Mouse (Mus musculus) 416B (cell line): ENCODE data around the gene Ina.
"Not testable (repeated sequence)": the region's sequence is repeated elsewhere in the genome, so short reads cannot be mapped to it uniquely, and the experiment has no call there.

ENCODE experiments used
- DNase-seq: peaks from one replicate; pipeline ENCODE4 v3.0.0; 2011; ENCODE audit warnings: low read depth

Ina gene

GRCm38 (mm10) chr19:46984726-46985622 lies 29.5 kb upstream of the Ina start:
- DNase-seq, result peak; percentile 87

- peak; percentile 84 for DNase-seq
These were observed 26.9 kb upstream of the Ina start for GRCm38 (mm10) chr19:46987646-46988045.

GRCm38 (mm10) chr19:46988231-46989087 lies 26.0 kb upstream of the Ina start:
- DNase-seq, result peak; percentile 80

DNA sequence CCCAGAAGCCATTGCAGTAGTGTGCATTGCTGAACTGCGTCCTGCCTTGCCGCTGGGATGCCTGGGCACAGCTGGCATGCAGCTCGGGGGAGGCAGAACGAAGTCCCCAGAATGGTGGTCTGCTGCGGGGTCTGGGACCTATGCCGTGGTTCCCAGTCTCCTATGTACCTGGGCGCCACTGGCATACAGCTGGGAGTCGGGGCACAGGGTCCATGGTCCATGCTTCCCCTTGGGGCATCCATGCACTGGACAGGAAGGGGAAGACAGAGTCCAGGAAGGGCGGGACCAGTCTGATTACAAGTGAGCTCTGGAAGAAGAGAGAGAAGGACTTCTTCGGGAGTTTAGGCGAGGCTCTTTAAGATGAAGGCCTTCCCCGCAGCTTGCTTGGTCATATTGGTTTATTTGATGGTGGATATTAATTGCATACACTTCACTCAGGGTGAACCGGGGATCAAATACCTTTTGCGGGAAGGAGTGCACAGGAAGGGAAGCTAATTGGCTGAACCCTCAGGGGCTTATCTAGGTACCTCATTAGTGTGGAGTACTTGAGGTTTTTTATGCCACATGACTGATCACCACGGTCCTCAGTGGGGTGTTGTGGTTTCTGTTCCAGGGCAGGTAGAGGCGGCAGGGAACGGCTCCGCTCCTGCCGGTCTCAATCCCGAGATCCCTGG lies 24.9 kb upstream of the Ina start:
- no peak for DNase-seq

GRCm38 (mm10) chr19:46990153-46990518 lies 24.4 kb upstream of the Ina start:
- DNase-seq, result no peak

GRCm38 (mm10) chr19:46990625-46991024 lies 23.9 kb upstream of the Ina start:
- peak; percentile 44 for DNase-seq

DNA sequence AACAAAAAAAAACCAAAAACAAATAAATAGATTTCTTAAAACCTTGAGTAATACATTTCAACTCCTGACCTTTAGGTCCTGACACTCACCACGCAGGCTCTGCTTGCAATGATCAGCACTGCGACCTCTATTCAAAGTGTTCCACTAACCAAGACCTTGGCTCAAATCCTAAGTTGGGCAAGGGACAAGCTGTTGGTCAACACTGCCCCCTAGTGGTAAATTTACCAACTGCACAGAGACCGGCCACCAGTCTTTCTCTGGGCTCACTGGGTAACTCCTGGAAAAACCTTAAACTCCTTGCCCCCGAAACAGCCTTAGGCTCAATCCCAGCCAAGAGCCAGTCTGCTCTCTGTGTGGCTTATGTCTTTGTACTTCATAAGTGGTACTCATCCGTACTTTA lies 23.4 kb upstream of the Ina start:
- DNase-seq, result peak; percentile 92

GRCm38 (mm10) chr19:46992329-46992728 lies 22.2 kb upstream of the Ina start:
- not testable (repeated sequence) for DNase-seq

DNA sequence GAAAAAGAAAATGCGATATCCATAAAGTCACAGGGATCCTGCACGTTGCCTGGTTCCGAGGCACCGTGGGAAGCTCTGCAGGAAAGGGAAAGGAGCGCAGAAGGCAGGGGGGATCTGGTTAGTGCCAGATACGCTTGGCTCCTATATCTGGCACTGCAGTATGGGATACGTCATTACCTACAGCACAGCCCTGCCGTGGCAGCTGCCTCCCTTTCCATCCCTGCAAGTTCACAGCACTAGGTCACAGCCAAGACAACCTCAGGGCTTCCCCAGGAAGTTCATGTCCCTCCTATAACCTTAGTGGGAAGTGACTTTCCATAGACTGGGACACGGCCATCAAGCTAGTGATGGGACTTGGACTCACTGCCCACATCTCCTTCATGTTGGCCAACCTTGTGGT lies 18.4 kb upstream of the Ina start:
- peak; percentile 70 for DNase-seq

DNA sequence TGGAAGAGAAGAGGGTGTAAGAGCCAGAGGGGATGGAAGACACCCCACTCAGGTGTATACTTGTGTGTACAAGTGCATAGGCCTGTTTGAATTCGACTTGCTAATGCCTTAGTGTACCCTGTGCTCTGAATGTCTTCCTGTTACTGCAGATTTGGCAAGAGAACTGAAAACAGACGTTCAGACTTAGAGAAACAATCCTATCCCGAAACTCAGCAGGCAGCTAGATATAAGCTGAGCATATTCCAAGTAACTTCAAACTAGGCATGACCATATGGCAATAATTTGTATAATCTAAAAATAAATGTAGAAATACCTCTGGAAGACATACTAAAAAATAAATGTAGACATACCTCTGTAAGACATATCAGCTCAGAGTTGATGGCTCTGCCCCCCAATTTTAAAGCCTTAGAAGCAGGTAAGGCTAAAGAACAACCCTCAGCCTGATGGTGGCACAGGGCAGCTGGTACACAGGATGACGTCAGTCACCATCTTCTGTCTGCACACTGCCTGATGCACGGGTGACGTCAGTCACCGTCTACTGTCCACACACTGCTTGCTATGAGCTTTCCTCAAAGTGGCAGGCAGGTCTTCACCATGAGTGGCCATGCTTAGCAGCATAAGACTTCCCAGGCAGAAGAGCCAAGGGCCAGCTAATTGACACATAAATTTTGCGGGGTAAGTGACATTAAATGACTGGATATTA lies 16.2 kb upstream of the Ina start:
- no peak for DNase-seq

GRCm38 (mm10) chr19:46998953-46999352 lies 15.5 kb upstream of the Ina start:
- no peak for DNase-seq

DNA sequence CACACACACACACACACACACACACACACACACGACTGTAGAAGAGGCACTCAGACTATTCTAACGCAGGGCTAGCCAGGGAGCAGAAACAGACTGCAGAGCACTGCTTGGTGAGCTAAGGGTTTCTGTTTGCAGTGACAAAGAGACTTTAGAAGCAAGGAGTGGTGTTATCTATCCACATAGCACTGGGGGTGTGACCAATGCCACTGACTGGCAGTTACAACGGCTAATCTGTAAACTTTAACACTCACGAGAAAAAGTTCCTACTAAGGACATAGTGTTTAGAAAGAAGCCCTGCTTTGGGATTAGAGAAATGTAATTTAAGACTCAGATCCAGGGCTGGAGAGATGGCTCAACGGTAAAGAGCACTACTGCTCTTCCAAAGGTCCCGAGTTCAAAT lies 14.7 kb upstream of the Ina start:
- no peak for DNase-seq

- not testable (repeated sequence) for DNase-seq
These were observed 14.1 kb upstream of the Ina start for GRCm38 (mm10) chr19:47000357-47000756.

DNA sequence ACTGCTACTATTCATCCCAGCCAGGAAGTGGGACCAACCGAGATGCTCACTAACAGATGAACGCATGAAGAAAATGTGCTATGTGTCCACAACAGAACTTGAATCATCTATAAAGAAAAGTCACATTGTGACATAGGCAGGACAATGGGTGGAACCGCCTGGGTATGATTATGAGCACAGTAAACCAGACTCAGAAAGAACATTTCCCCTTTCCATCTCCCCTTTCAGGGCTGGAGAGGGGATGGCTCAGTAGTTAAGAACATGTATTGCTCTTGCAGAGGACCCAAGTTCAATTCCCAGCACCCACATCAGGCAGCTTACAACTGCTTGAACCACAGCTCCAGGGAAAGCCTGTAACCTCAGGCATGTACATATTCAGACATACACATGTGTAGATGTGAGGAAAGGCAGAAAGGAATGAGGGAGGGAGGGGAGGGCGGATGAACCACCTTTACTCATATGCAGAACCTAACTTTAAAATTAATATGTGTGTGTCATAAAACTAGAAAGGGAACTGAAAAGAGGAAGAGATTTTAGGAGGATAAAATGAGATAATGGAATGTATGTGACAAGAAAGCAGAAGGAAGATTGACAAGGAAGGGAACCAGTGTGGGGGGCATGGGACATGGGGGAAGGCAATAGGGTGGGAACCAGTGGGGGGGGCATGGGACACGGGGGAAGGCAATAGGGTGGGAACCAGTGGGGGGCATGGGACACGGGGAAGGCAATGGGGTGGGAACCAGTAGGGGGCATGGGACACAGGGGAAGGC lies 10.6 kb upstream of the Ina start:
- DNase-seq, result no peak

- no peak for DNase-seq
These were observed 8.6 kb upstream of the Ina start for GRCm38 (mm10) chr19:47005873-47006272.

DNA sequence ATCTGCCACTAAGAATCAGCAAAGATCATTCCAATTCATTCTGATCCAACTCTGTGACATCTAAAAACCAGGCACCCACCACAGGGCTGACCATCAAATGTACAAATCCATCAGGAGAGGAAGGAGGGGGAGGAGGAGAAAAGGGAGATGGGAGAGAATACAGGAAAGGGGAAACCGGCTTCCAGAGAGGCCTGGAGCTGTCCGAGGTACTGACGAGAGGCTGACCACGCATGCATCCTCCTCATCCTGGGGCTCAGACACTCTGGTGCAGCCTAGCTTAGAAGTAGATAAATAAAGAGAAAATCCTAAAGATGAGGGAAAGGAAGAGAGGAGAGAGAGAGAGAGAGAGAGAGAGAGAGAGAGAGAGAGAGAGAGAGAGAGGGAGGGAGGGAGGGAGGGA lies 8.2 kb upstream of the Ina start:
- peak; percentile 31 for DNase-seq

DNA sequence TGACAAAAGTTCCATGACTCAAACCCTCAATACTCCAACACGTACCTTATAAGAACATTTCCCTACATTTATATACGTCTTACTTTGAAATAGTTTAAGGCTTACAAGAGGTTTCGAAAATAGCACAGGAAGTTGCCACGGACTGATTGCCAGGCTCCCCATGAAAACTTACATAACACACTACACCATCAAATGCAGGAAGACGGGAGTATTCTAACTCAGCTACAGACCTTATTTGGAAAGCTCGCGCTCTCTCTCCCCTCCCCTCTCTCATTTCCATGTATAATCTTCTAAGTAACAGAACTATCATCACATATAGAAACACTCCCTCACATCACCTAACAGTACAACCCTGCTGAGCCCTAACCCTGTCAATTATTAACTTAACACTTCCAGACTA lies 5.1 kb upstream of the Ina start:
- DNase-seq, result peak; percentile 26

DNA sequence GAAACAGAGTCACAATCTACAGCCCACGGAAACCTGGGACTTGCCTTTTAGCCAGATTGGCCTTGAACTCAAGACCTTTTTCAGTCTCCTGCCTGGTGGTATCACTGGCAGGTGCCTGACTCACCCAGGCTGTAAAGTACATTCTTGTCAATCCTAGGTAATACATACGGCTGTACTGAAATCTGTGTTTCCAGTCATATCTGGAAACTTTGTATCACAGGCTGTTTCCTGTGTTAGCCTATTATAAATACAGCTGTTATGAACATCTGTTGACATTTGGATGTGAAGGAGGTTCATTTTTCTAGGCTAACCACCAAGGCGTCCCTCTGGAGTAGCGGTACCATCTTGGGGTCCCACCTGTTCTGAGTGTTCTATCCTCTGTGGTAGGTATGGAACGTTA lies 4.6 kb upstream of the Ina start:
- DNase-seq, result no peak

DNA sequence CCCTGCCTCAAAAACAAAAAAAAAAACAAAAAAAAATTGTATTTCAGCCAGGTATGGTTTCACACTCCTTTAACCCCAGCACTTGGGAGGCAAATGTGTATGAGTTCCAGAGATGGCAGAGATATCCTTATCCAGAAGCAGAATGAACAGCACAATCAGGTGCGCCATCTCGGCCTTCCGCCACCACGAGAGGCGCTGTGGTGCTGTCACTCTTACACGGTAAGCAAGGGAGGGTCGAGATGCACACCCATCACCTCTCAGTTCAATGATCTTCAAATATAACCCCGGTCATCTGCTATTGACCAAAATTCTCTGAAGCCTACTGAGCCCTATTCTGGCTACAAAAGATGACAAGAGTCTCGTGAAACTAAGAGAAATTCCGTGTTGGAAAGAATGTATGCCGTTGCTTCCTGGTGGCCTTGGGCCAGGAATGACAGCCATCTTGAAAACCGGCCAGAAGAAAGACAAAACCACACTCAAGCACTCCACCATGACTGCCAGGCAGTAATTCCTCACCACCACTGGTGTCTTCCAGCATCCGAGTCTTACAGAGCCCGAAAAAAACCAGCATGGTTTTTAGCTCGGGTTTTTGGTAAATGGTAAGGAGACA lies 1.9 kb upstream of the Ina start:
- no peak for DNase-seq

GRCm38 (mm10) chr19:47013340-47014158 lies 949 bp upstream of the Ina start:
- no peak for DNase-seq
